23 mouse cellular contexts compared by ENCODE assay signal in the genomic region with DNA sequence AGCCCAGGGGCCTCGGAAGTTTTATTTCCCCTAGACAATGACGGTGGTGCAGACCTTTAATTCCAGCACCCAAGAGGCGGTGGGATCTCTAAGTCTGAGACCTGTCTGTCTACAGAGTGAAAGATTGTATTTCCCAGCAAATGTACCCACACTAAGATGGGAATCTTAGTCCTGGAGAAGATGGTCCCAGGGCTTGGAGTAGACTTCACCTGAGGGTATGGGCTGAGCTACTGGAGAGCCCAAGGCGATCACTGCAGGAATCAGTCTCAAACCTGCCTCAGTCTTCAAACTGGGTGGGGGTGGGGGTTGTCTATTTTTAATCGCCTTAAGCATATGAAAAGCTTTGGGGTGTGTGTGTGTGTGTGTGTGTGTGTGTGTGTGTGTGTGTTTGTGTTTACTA. TPM values are rescaled to one million over a fixed set of nuclear protein-coding genes. Genes with fewer than 3 reads are reported as not detected.
"Had no signal": no experiment of that assay in that cellular context is flagged by ENCODE, and none has a peak within 500 bp of the region (broad histone marks: within the 10 kb centered on the region; RNA-seq: fewer than 3 reads in every experiment).

No protein-coding gene starts in this region.

- H3K9ac ChIP-seq: lung, embryonic 15.5 days; midbrain, embryonic 12.5 days; neural tube, embryonic 12.5 days; stomach, embryonic 15.5 days had no signal

- H3K4me3 ChIP-seq: lung, embryonic 15.5 days; megakaryocyte, embryonic 14.5 days; midbrain, embryonic 12.5 days; neural tube, embryonic 12.5 days; stomach, embryonic 15.5 days had no signal

- H3K27ac ChIP-seq: lung, embryonic 15.5 days; macrophage; midbrain, embryonic 12.5 days; neural tube, embryonic 12.5 days; stomach, embryonic 15.5 days; stomach, postnatal 0 days had no signal

- H3K36me3 ChIP-seq: lung, embryonic 15.5 days; midbrain, embryonic 12.5 days; neural tube, embryonic 12.5 days; stomach, embryonic 15.5 days had no signal

- DNase-seq: lung, adult 2 months; lung, postnatal 14 days; lung, postnatal 36 days; midbrain, embryonic 14.5 days; right cerebral cortex, postnatal 14 days; thymus, adult 2 months; thymus, postnatal 25 days; thymus, postnatal 4 days had no signal

- H3K9me3 ChIP-seq: lung, embryonic 15.5 days; midbrain, embryonic 12.5 days; neural tube, embryonic 12.5 days; stomach, embryonic 15.5 days had no signal

RNA-seq across cellular contexts. Expression of gene Utf1, which starts 2.4 kb away (rescaled TPM):
- total RNA-seq: megakaryocyte progenitor cell, adult 5-6 weeks; monocyte, adult 5-6 weeks; neutrophil, adult 5-6 weeks had no signal
- polyA plus RNA-seq: liver, embryonic 16.5 days; lung, adult 2 months; lung, postnatal 0 days; macrophage; midbrain, embryonic 12.5 days; midbrain, embryonic 14.5 days; midbrain, embryonic 16.5 days; neural tube, embryonic 12.5 days; neural tube, embryonic 14.5 days; stomach, postnatal 0 days; urinary bladder, adult 2 months had no signal

RNA-seq across cellular contexts. Expression of gene 6430531B16Rik, which starts 32.5 kb away (rescaled TPM):
- total RNA-seq: monocyte, adult 5-6 weeks had no signal
- polyA plus RNA-seq: liver, embryonic 16.5 days; macrophage had no signal

RNA-seq across cellular contexts. Expression of gene Kndc1, which starts 51.5 kb away (rescaled TPM):
- total RNA-seq: megakaryocyte progenitor cell, adult 5-6 weeks; monocyte, adult 5-6 weeks; neutrophil, adult 5-6 weeks had no signal
- polyA plus RNA-seq: liver, embryonic 16.5 days; macrophage had no signal
